Mouse (Mus musculus) lung, postnatal 0 days (tissue): Measurements from ENCODE around the gene Klk11. TPM values are rescaled to one million over a fixed set of nuclear protein-coding genes. Genes with fewer than 3 reads are reported as not detected.

Experiments used
- ATAC-seq: fragments of 200-750 bp; cut with Nextera tagmentation; 2 replicates; pipeline ENCODE4 v1.8.0; 2017; ENCODE audit warnings: moderate library complexity
- DNase-seq: peaks from one replicate; pipeline ENCODE4 v3.0.0-alpha.2; 2016; ENCODE audit warnings: low spot score
- H3K27ac ChIP-seq: fragments of 300-500 bp; sonication (generic); 2 replicates; pipeline ENCODE4 v1.5.1; 2014; ENCODE audit warnings: antibody characterized with exemption, mild to moderate bottlenecking, low read length, mixed read lengths
- H3K27me3 ChIP-seq: fragments of 300-500 bp; sonication (generic); replicated peaks from 2 replicates; pipeline ENCODE4 v1.6.1; 2014; ENCODE audit warnings: low read length, mixed read lengths; ENCODE audit not compliant: insufficient read depth
- H3K36me3 ChIP-seq: fragments of 300-500 bp; sonication (generic); 2 replicates; pipeline ENCODE4 v1.6.1; 2014; ENCODE audit warnings: low read length, mixed read lengths; ENCODE audit not compliant: insufficient read depth
- H3K4me1 ChIP-seq: fragments of 300-500 bp; sonication (generic); 2 replicates; pipeline ENCODE4 v1.6.1; 2014; ENCODE audit warnings: antibody characterized with exemption, low read depth, low read length, mixed read lengths; ENCODE audit not compliant: insufficient read depth
- H3K4me2 ChIP-seq: fragments of 300-500 bp; sonication (generic); replicated peaks from 2 replicates; pipeline ENCODE4 v1.6.1; 2014; ENCODE audit warnings: low read depth, mild to moderate bottlenecking, low read length, moderate library complexity, mixed read lengths
- H3K4me3 ChIP-seq: fragments of 300-500 bp; sonication (generic); 2 replicates; pipeline ENCODE4 v1.5.1; 2014; ENCODE audit warnings: low read depth, low read length
- H3K9ac ChIP-seq: fragments of 300-500 bp; sonication (generic); replicated peaks from 2 replicates; pipeline ENCODE4 v1.6.1; 2014; ENCODE audit warnings: low read depth, mild to moderate bottlenecking
- H3K9me3 ChIP-seq: fragments of 300-500 bp; sonication (generic); 2 replicates; pipeline ENCODE4 v1.6.1; 2016; ENCODE audit warnings: low read length, mixed read lengths
- CTCF ChIP-seq: IDR thresholded peaks from 2 replicates; pipeline ENCODE4 v1.5.1; 2016; ENCODE audit warnings: antibody characterized with exemption, mild to moderate bottlenecking
- EP300 ChIP-seq: IDR thresholded peaks from 2 replicates; pipeline ENCODE4 v1.6.1; 2016; ENCODE audit warnings: antibody characterized with exemption, mild to moderate bottlenecking, control low read depth
- WGBS: fragments of 180-500 bp; shearing (Covaris S2); extraction: QIAGEN DNeasy Blood & Tissue Kit; methylation state at CpG from one replicate; pipeline ENCODE4 v1.1.7; 2014; 5-methylcytosine and 5-hydroxymethylcytosine counted together
- polyA plus RNA-seq: library from polyadenylated mRNA; unstranded; fragments of >200 nt; fragmentation: Nextera tagmentation; extraction: Ambion mirVana; gene quantifications from 2 replicates; pipeline ENCODE4 v1.2.1, GENCODE M21; 2015

The Klk11 gene
- polyA plus RNA-seq, 1 experiment from 2014 or later = 1.2 TPM

DNA sequence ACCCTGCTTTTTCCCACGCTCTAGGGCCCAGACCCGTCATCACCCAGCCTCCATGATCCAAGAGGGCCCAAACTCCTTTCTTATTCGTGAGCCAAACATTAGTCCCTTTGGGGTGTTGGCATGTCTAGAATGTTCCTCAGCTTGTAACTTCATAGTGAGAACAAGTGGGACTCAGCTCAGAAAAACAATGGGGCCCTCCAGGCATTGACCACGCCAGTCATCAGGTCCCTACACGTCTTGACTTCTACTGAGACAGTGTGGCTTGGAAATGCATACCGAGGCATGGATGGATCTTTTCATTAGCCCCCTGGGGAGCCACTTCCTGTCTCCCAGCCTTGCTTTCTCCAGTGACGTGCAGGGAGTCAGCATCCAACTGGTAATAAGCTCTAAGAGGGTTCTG, 25.5 kb downstream of the Klk11 start:
- no peaks in the 10 kb centered on the region for H3K27me3 ChIP-seq
- H3K4me1 ChIP-seq = peaks cover 4% of the 10 kb centered on the region; the same call in 1 of the 2 replicates
- TF ChIP-seq CTCF = no peak
- TF ChIP-seq EP300 = no peak
- H3K4me2 ChIP-seq = no peak overlapping the region
- H3K9me3 ChIP-seq = no peaks in the 10 kb centered on the region
- DNase-seq (no peak), ATAC-seq (no peak)
- H3K36me3 ChIP-seq = no peaks in the 10 kb centered on the region
- H3K9ac ChIP-seq = no peak overlapping the region
- WGBS = 72% methylated on average over 7 of the region's 7 CpGs
- H3K27ac ChIP-seq = no peak overlapping the region
- no peak overlapping the region for H3K4me3 ChIP-seq

DNA sequence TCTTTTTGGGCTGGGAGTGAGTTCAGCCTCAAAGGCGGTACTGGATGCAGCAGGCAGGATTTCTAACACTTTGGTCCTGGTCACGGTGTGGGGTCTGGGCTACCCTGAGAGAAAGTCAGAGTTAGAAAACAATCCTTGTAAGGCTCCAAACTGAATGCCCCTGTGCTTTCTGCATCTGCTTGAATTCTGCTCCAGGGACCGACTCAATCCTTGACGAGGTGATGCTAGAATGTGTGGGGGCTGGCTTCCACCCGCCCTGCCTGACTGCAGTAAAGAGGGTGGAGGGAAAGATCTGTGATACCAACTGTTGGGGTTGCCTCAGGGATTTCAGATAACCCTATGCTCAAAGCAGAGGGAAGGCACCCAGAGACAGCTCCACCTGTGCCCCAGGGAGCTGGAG, 36.6 kb downstream of the Klk11 start, which contains the start of gene Klk7:
Gene Klk7, plus strand, starts transcription at position 301 of the 400 bp plus-strand sequence.
- DNase-seq = no peak
- ATAC-seq = no peak
- no peak within 1 kb of the TSS for H3K9ac ChIP-seq
- H3K27me3 ChIP-seq = no peaks in the 10 kb centered on the region
- no peaks in the 10 kb centered on the region for H3K9me3 ChIP-seq
- TF ChIP-seq CTCF (no peak), EP300 (no peak)
- H3K4me3 ChIP-seq = no peak within 1 kb of the TSS
- no peaks in the 10 kb centered on the region for H3K4me1 ChIP-seq
- H3K36me3 ChIP-seq = no peaks in the 10 kb centered on the region
- 41% methylated on average over 5 of the region's 5 CpGs for WGBS
- H3K4me2 ChIP-seq = no peak within 1 kb of the TSS
- no peak within 1 kb of the TSS for H3K27ac ChIP-seq

DNA sequence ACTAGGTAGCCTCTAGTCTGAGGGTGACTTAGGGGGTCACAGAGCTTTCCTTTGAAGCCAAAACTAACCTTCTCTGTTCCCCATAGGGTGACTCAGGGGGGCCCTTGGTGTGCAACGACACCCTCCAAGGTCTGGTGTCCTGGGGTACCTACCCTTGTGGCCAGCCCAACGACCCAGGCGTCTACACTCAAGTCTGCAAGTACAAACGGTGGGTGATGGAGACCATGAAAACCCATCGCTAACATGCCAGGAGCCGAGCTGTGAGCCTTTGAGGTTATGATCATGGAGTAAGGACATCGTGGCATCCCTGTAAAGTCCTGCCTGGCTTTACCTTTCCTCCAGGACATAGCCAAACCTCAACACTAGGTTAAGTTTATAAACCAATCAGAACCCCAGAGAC, 40.8 kb downstream of the Klk11 start:
- H3K4me3 ChIP-seq = no peak overlapping the region
- H3K36me3 ChIP-seq = no peaks in the 10 kb centered on the region
- no peak overlapping the region for H3K9ac ChIP-seq
- DNase-seq (no peak), ATAC-seq (no peak)
- TF ChIP-seq EP300 = no peak
- TF ChIP-seq CTCF = no peak
- H3K27me3 ChIP-seq = no peaks in the 10 kb centered on the region
- H3K4me1 ChIP-seq = no peaks in the 10 kb centered on the region
- no peak overlapping the region for H3K27ac ChIP-seq
- WGBS = 85% methylated on average over 7 of the region's 7 CpGs
- H3K9me3 ChIP-seq = no peaks in the 10 kb centered on the region
- H3K4me2 ChIP-seq = no peak overlapping the region

DNA sequence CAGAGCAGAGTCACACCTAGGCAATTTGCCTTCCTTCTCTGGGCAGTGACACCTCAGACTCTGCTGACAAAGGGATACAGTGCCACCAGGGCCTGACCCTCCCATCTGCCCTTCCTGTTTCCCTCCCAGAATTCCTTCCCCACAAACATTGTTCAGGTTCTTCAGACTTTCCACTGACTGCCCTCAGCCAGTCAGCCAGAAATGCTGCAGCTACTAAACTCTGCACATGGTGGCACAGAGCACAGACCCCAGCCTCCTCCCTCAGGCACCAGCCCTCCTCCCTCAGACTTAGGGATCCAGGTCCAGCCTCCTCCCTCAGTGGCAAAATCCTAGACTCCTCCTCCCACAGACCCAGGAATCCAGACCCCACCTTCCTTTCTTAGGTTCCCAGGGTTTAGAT, 42.3 kb downstream of the Klk11 start:
- ATAC-seq (no peak), DNase-seq (no peak)
- no peak for TF ChIP-seq CTCF
- TF ChIP-seq EP300 = no peak

DNA sequence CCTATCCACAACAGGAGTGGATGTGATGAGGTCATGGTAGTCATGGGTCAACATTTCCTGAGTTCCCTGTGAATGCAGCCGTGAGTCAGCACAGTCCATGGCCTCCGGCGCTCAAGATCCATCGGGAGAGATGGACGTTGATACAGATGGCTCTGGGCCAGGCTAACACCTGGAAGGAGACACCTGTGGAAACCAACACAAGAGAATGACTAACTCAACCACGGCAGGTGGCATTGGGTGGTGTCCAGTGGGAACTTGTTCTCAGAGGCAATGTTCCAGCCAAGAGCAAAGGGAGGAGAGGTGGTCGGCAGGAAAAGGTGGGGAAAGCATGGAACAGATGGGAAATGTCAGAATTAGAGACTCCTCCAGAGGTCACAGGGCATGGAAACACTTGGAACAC, 47.2 kb downstream of the Klk11 start:
- Histone ChIP-seq H3K4me3 (no peak overlapping the region), H3K36me3 (no peaks in the 10 kb centered on the region)
- 87% methylated on average over 7 of the region's 7 CpGs for WGBS

More for the DNA sequence above, 42.3 kb downstream of the Klk11 start:
- H3K4me1 ChIP-seq = no peaks in the 10 kb centered on the region
- no peak overlapping the region for H3K4me2 ChIP-seq
- no peak overlapping the region for H3K9ac ChIP-seq
- no peak overlapping the region for H3K4me3 ChIP-seq
- no peaks in the 10 kb centered on the region for H3K9me3 ChIP-seq
- no peaks in the 10 kb centered on the region for H3K36me3 ChIP-seq
- no peaks in the 10 kb centered on the region for H3K27me3 ChIP-seq
- H3K27ac ChIP-seq = no peak overlapping the region

DNA sequence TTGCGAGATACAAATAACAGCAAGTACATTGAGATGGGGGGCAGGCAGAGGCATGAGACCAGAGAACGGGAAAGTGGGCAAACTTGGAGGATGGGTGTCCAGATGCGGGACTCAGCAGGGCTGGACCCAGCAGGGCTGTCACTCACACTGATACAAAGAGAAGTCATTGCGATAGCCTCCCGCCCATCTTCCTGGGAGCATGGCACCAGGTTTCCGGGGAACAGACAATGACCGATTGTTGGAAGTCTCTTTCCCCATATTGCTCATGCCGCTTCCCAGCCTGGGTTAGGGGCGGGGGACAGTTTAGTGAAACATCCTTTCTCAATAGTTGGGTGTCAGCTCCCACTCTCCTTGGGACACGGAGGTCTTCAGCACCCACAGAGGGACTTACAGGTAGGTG, 49.8 kb downstream of the Klk11 start, which contains the start of gene Klk6:
Gene Klk6, plus strand, starts transcription at position 301 of the 400 bp plus-strand sequence.
- no peak for TF ChIP-seq CTCF
- no peak for TF ChIP-seq EP300
- WGBS = 80% methylated on average over 10 of the region's 10 CpGs
- no peak for DNase-seq

More for the DNA sequence above, 47.2 kb downstream of the Klk11 start:
- Histone ChIP-seq H3K4me2 (no peak overlapping the region), H3K27ac (no peak overlapping the region), H3K9me3 (no peaks in the 10 kb centered on the region), H3K27me3 (no peaks in the 10 kb centered on the region), H3K9ac (no peak overlapping the region), H3K4me1 (no peaks in the 10 kb centered on the region)
- ATAC-seq (no peak), DNase-seq (no peak)
- no peak for TF ChIP-seq EP300
- no peak for TF ChIP-seq CTCF

DNA sequence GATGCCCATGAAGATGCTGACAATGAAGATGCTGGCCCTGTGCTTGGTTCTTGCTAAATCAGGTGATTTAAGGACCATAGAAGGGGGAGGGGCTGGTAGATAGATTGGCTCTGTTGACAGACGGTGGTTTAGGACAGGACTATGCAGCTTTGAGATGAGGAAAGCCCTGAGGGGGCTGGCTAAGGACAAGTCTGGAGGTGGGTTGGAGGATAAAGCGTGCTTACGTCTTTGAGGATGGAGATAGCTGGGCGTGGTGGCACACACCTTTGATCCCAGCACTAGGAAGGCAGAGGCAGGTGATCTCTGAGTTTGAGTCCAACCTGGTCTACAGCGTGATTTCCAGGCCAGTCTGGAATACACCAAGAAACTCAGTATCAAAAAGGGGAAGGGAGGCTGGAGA, 51.7 kb downstream of the Klk11 start:
- Histone ChIP-seq H3K4me1 (no peaks in the 10 kb centered on the region), H3K9ac (no peak overlapping the region), H3K4me3 (no peak overlapping the region), H3K27ac (no peak overlapping the region), H3K9me3 (no peaks in the 10 kb centered on the region), H3K27me3 (no peaks in the 10 kb centered on the region), H3K4me2 (no peak overlapping the region), H3K36me3 (no peaks in the 10 kb centered on the region)
- WGBS = 81% methylated on average over 5 of the region's 5 CpGs
- no peak for TF ChIP-seq EP300
- no peak for ATAC-seq
- no peak for DNase-seq

More for the DNA sequence above, 49.8 kb downstream of the Klk11 start, which contains the start of gene Klk6:
- Histone ChIP-seq H3K4me2 (no peak within 1 kb of the TSS), H3K4me1 (no peaks in the 10 kb centered on the region), H3K9ac (no peak within 1 kb of the TSS), H3K27me3 (no peaks in the 10 kb centered on the region), H3K36me3 (no peaks in the 10 kb centered on the region), H3K9me3 (no peaks in the 10 kb centered on the region), H3K27ac (no peak within 1 kb of the TSS), H3K4me3 (no peak within 1 kb of the TSS)
- no peak for ATAC-seq
